Mouse (Mus musculus) small intestine, adult 2 months (tissue): ENCODE results near the gene Tnrc18.

Source experiments
- CTCF ChIP-seq: fragments of 200-500 bp; IDR thresholded peaks from 2 replicates; pipeline ENCODE4 v1.5.1; 2012; ENCODE audit warnings: low read depth, mild to moderate bottlenecking, control low read depth, inconsistent platforms, low read length, moderate library complexity, mixed read lengths; ENCODE audit not compliant: insufficient replicate concordance, insufficient read length; ENCODE audit errors: extremely low read depth
- POLR2A ChIP-seq: fragments of 200-500 bp; IDR thresholded peaks from 2 replicates; pipeline ENCODE4 v1.6.1; 2012; ENCODE audit warnings: low read depth, mild to moderate bottlenecking, control low read depth, inconsistent platforms, low read length, moderate library complexity

DNA sequence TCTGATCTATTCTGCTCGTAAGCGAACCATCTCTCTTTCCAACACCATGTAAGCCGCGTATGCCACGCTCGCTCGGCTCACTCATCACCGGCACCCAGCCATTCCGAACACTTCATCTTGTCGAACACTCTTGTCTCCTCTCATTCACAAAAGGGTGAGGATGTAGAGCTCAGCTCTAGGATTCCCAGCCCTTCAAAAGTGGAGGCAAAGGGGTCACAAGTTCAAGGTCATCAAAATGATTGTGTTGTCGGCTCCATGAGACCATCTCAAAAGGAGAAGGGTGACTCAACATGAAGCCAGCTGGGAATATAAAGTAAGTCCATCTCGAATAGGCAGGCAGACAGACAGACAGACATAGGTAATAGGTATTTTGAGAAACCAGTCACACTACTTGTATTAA is 19.3 kb downstream of the Tnrc18 start:
- TF ChIP-seq CTCF (no peak), POLR2A (no peak)
